8 mouse cellular contexts compared by ENCODE assay signal in genomic region chr15:78181701-78182405, GRCm38 (mm10). TPM values are rescaled to one million over a fixed set of nuclear protein-coding genes. Genes with fewer than 3 reads are reported as not detected.
DNase-seq lines count a peak whose midpoint lies in the region; ATAC-seq and TF ChIP-seq lines count a peak whose summit lies in the region.

No protein-coding gene starts in this region.

- H3K36me3 ChIP-seq in thymus, adult 2 months (ENCODE audit: control insufficient read depth, insufficient read depth, low read length) = no peaks in the 10 kb centered on the region

- ATAC-seq in cerebellum, adult (ENCODE audit: insufficient number of reproducible peaks, low FRiP score, low TSS enrichment) = no peak

- peak; percentile 88 to 93 for DNase-seq in cerebellum, postnatal 10 days
- DNase-seq in right cerebral cortex, adult 18-20 months = peak; percentile 38
- no peak for DNase-seq in right cerebral cortex, postnatal 36 days (ENCODE audit: low spot score in 2 of 2)
- DNase-seq in layer of hippocampus, postnatal 14 days (ENCODE audit: low spot score in 2 of 2) = peak; percentile 67 to 71
- DNase-seq in kidney, postnatal 14 days = no peak
- no peak for DNase-seq in thymus, adult 2 months
- DNase-seq in adrenal gland, postnatal 36 days = no peak

- H3K4me1 ChIP-seq in thymus, adult 2 months (replicated peaks; ENCODE audit: control insufficient read depth, insufficient read depth, low read length) = peaks cover 8% of the 10 kb centered on the region

- no peak overlapping the region for H3K27ac ChIP-seq in thymus, adult 2 months (ENCODE audit: control insufficient read depth, insufficient read depth, low read length)

- WGBS in thymus, adult 2 months = 37% methylated on average over 8 of the region's 8 CpGs

- no peak overlapping the region for H3K4me3 ChIP-seq in thymus, adult 2 months (ENCODE audit: control insufficient read depth, insufficient read depth, low read length)

- no peak for TF ChIP-seq POLR2A in thymus, adult 2 months (IDR thresholded peaks at IDR 0.05; ENCODE audit: control insufficient read depth, extremely low read depth, insufficient read depth, low read length, poor library complexity)

- no peaks in the 10 kb centered on the region for H3K27me3 ChIP-seq in thymus, adult 2 months (ENCODE audit: control insufficient read depth, insufficient read depth, low read length)

- TF ChIP-seq CTCF in thymus, adult 2 months (IDR thresholded peaks at IDR 0.05; ENCODE audit: borderline replicate concordance, control insufficient read depth, extremely low read depth, insufficient read depth, low read length, poor library complexity) = no peak

RNA-seq across cellular contexts. Expression of gene Ift27, which starts 7.9 kb away (rescaled TPM):
- 10 to 100 TPM; 26.4 to 31.2 TPM for total RNA-seq in layer of hippocampus, postnatal 14 days (2021)
- polyA plus RNA-seq in thymus, adult 2 months (2012; rRNA removed) = 63.3 and 97.2 TPM in 2 replicates
- 10 to 100 TPM; 16.0 to 18.8 TPM for total RNA-seq in adrenal gland, postnatal 36 days (2021)

RNA-seq across cellular contexts. Expression of gene Pvalb, which starts 24.3 kb away (rescaled TPM):
- 10 to 100 TPM; 34.6 to 34.9 TPM for total RNA-seq in layer of hippocampus, postnatal 14 days (2021)
- polyA plus RNA-seq in thymus, adult 2 months (2012; rRNA removed) = 0.37 and 0.71 TPM in 2 replicates
- total RNA-seq in adrenal gland, postnatal 36 days (2021) = not detected

Comparison
In these comparisons a context has a peak if more than half of its experiments do, and no peak if none do; other contexts are left out.
1. DNase-seq: peak in cerebellum, postnatal 10 days (2 of 2), right cerebral cortex, adult 18-20 months (single experiment) and layer of hippocampus, postnatal 14 days (2 of 2); none in right cerebral cortex, postnatal 36 days (0 of 2), kidney, postnatal 14 days (single experiment), thymus, adult 2 months (single experiment) and adrenal gland, postnatal 36 days (0 of 2).
2. RNA of gene Pvalb, which starts 24.3 kb away (total RNA-seq): 34.6 to 34.9 TPM in layer of hippocampus, postnatal 14 days; not detected in adrenal gland, postnatal 36 days; every median in the first group is over 10 times any median in the second.